Mouse (Mus musculus) MEL (cell line): ENCODE results near the gene Xpo1. TPM values are rescaled to one million over a fixed set of nuclear protein-coding genes. Genes with fewer than 3 reads are reported as not detected.

ENCODE experiments used
- DNase-seq: peaks from one replicate; pipeline ENCODE4 v3.0.0; 2011; ENCODE audit warnings: low read depth, low spot score
- H3K27ac ChIP-seq: 2 replicates; pipeline ENCODE4 v1.5.1; 2012; ENCODE audit warnings: low read depth, mild to moderate bottlenecking, control low read depth, low read length, moderate library complexity; ENCODE audit not compliant: control insufficient read depth
- H3K27me3 ChIP-seq, 2 experiments: fragments of 150-350 bp in 1 of 2; sonication (generic) in 1 of 2; 2 replicates each; pipeline ENCODE4 v1.6.1; 2012; ENCODE audit warnings: low read length in 2 of 2, mild to moderate bottlenecking in 2 of 2, improper control_type of control experiment in 1 of 2, moderate library complexity in 1 of 2; ENCODE audit not compliant: insufficient read depth in 2 of 2, control insufficient read depth in 1 of 2
- H3K36me3 ChIP-seq, 2 experiments: 2 replicates each; pipeline ENCODE4 v1.6.1; 2012 to 2014; ENCODE audit warnings: low read length in 2 of 2, improper control_type of control experiment in 1 of 2, inconsistent platforms in 1 of 2, mild to moderate bottlenecking in 1 of 2; ENCODE audit not compliant: insufficient read depth in 2 of 2, control insufficient read depth in 1 of 2
- H3K4me1 ChIP-seq, 2 experiments: fragments of 150-350 bp in 1 of 2; sonication (generic) in 1 of 2; 2 replicates each; pipeline ENCODE4 v1.6.1; 2012; ENCODE audit warnings: low read length in 2 of 2, improper control_type of control experiment in 1 of 2, mild to moderate bottlenecking in 1 of 2; ENCODE audit not compliant: insufficient read depth in 2 of 2, control insufficient read depth in 1 of 2
- H3K4me3 ChIP-seq, 2 experiments: fragments of 150-350 bp in 1 of 2; sonication (generic) in 1 of 2; 2 replicates each; pipeline ENCODE4 v1.5.1; 2012; ENCODE audit warnings: low read depth in 2 of 2, low read length in 2 of 2, mild to moderate bottlenecking in 2 of 2, moderate library complexity in 2 of 2, control low read depth in 1 of 2, improper control_type of control experiment in 1 of 2; ENCODE audit not compliant: control insufficient read depth in 1 of 2, insufficient read depth in 1 of 2
- H3K79me2 ChIP-seq: 2 replicates; pipeline ENCODE4 v1.6.1; 2012; ENCODE audit warnings: mild to moderate bottlenecking, low read length, moderate library complexity; ENCODE audit not compliant: control insufficient read depth, poor library complexity, insufficient read depth
- H3K9ac ChIP-seq: 2 replicates; pipeline ENCODE4 v1.6.1; 2012; ENCODE audit warnings: low read depth, mild to moderate bottlenecking, control low read depth, low read length, moderate library complexity; ENCODE audit not compliant: control insufficient read depth, poor library complexity, severe bottlenecking
- H3K9me3 ChIP-seq: fragments of 150-350 bp; sonication (generic); replicated peaks from 2 replicates; pipeline ENCODE4 v1.6.1; 2012; ENCODE audit warnings: mild to moderate bottlenecking, low read length, improper control_type of control experiment, moderate library complexity; ENCODE audit not compliant: insufficient read depth
- BHLHE40 ChIP-seq: IDR thresholded peaks from 2 replicates; pipeline ENCODE4 v1.6.1; 2012; ENCODE audit warnings: low read depth, mild to moderate bottlenecking, inconsistent platforms, low read length, improper control_type of control experiment, borderline replicate concordance
- E2F4 ChIP-seq: IDR thresholded peaks from 2 replicates; pipeline ENCODE4 v1.6.1; 2011; ENCODE audit warnings: low read depth, low read length, improper control_type of control experiment, borderline replicate concordance
- EP300 ChIP-seq, 2 experiments: IDR thresholded peaks; 2 replicates each; pipeline ENCODE4 v1.6.1; 2011; ENCODE audit warnings: improper control_type of control experiment in 2 of 2, low read length in 2 of 2, low read depth in 1 of 2, mild to moderate bottlenecking in 1 of 2
- ETS1 ChIP-seq: IDR thresholded peaks from 2 replicates; pipeline ENCODE4 v1.6.1; 2012; ENCODE audit warnings: low read depth, mild to moderate bottlenecking, inconsistent platforms, low read length, improper control_type of control experiment, moderate library complexity
- GATA1 ChIP-seq: IDR thresholded peaks from 2 replicates; pipeline ENCODE4 v1.6.1; 2011; ENCODE audit warnings: low read depth, low read length, improper control_type of control experiment
- KAT2A ChIP-seq: conservative IDR thresholded peaks from 2 replicates; pipeline ENCODE4 v1.6.1; 2012; ENCODE audit warnings: low read depth, low read length, improper control_type of control experiment, inconsistent platforms
- MAX ChIP-seq: IDR thresholded peaks from 2 replicates; pipeline ENCODE4 v1.6.1; 2011; ENCODE audit warnings: low read length, improper control_type of control experiment
- MXI1 ChIP-seq: IDR thresholded peaks from 2 replicates; pipeline ENCODE4 v1.6.1; 2011; ENCODE audit warnings: mild to moderate bottlenecking, low read depth, low read length, improper control_type of control experiment
- MYC ChIP-seq: IDR thresholded peaks from 2 replicates; pipeline ENCODE4 v1.6.1; 2011; ENCODE audit warnings: low read depth, mild to moderate bottlenecking, low read length, improper control_type of control experiment, moderate library complexity
- POLR2A ChIP-seq, 2 experiments: IDR thresholded peaks; 2 replicates each; pipeline ENCODE4 v1.6.1; 2011 to 2012; ENCODE audit warnings: low read length in 2 of 2, mild to moderate bottlenecking in 2 of 2, control low read depth in 1 of 2, improper control_type of control experiment in 1 of 2, low read depth in 1 of 2, moderate library complexity in 1 of 2; ENCODE audit not compliant: control insufficient read depth in 1 of 2, insufficient read depth in 1 of 2, poor library complexity in 1 of 2
- POLR2AphosphoS5 ChIP-seq: IDR thresholded peaks from 2 replicates; pipeline ENCODE4 v1.6.1; 2012; ENCODE audit warnings: low read depth, borderline replicate concordance, mild to moderate bottlenecking, inconsistent platforms, low read length, moderate library complexity, mixed read lengths
- SIN3A ChIP-seq: IDR thresholded peaks from 2 replicates; pipeline ENCODE4 v1.6.1; 2012; ENCODE audit warnings: low read length, improper control_type of control experiment, inconsistent platforms
- TAL1 ChIP-seq: IDR thresholded peaks from 2 replicates; pipeline ENCODE4 v1.6.1; 2012; ENCODE audit warnings: mild to moderate bottlenecking, inconsistent platforms, low read length, moderate library complexity, mixed read lengths
- TCF12 ChIP-seq: IDR thresholded peaks from 2 replicates; pipeline ENCODE4 v1.6.1; 2014; ENCODE audit warnings: low read depth, mild to moderate bottlenecking, inconsistent platforms, low read length, improper control_type of control experiment, moderate library complexity
- USF1 ChIP-seq: IDR thresholded peaks from 2 replicates; pipeline ENCODE4 v1.6.1; 2014; ENCODE audit warnings: low read depth, mild to moderate bottlenecking, inconsistent platforms, low read length, improper control_type of control experiment, moderate library complexity
- ZMIZ1 ChIP-seq: IDR thresholded peaks from 2 replicates; pipeline ENCODE4 v1.6.1; 2012; ENCODE audit warnings: low read depth, mild to moderate bottlenecking, inconsistent platforms, low read length, improper control_type of control experiment, moderate library complexity
- ZNF384 ChIP-seq: IDR thresholded peaks from 2 replicates; pipeline ENCODE4 v1.6.1; 2012; ENCODE audit warnings: low read depth, mild to moderate bottlenecking, inconsistent platforms, low read length, improper control_type of control experiment
- polyA plus RNA-seq, 2 experiments: library from polyadenylated mRNA; stranded (reverse) in 1 of 2; unstranded in 1 of 2; fragments of >175 nt in 1 of 2; fragments of >200 nt in 1 of 2; gene quantifications; 2 replicates each; pipeline versions ENCODE4 v1.2.1 to v1.2.4; 2012; ENCODE audit warnings: low replicate concordance in 2 of 2, low read depth in 1 of 2; ENCODE audit not compliant: insufficient read length in 2 of 2, insufficient read depth in 1 of 2, missing spikeins in 1 of 2
- total RNA-seq: library from RNA; depleted of rRNA; stranded (reverse); fragments of 300-350 nt; gene quantifications from 2 replicates; pipeline ENCODE4 v1.2.3, GENCODE M21; 2012

Gene Xpo1
- total and polyA plus RNA-seq, 3 experiments, result 95.0 to 276 (median 119) TPM

DNA sequence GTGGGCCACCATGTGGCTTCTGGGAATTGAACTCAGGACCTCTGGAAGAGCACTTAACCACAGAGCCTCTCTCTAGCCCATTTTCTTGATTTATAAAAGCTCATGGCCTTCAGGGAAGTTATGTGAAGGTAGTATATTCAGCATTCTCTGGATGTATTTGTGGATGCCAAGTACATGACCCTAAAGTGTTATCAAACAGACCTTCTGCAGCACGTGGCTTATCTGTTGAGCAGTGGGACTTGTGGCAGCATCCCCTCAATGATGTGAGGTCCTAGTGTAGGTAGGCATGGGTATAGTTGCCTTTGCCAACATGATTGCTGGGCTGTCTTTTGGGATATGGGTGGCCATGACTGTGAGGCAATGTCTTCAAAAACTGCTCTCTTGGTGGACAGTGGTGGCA is 57.7 kb downstream of the Xpo1 start:
- Histone ChIP-seq H3K36me3 (peaks cover 2 to 43% of the 10 kb centered on the region in 2 experiments), H3K9ac (no peak overlapping the region), H3K9me3 (no peaks in the 10 kb centered on the region), H3K27me3 (no peaks in the 10 kb centered on the region), H3K4me3 (no peak overlapping the region), H3K4me1 (peaks cover 2 to 7% of the 10 kb centered on the region in 2 experiments; a peak in 3 of 4 replicates), H3K27ac (no peak overlapping the region), H3K79me2 (peaks cover 74% of the 10 kb centered on the region)
- peak; percentile 58; the same call in 1 of the 2 replicates for TF ChIP-seq MYC
- no peak for TF ChIP-seq ZMIZ1
- TF ChIP-seq KAT2A, result no peak
- no peak for TF ChIP-seq E2F4
- no peak for TF ChIP-seq POLR2AphosphoS5
- TF ChIP-seq SIN3A, result peak; percentile 59; the same call in 1 of the 2 replicates
- TF ChIP-seq POLR2A (IDR thresholded peaks at IDR 0.05; ENCODE audit: control insufficient read depth in 1 of 2, insufficient read depth in 1 of 2, low read depth in 1 of 2, low read length in 2 of 2, poor library complexity in 1 of 2), result no peak
- TF ChIP-seq TCF12, result peak; percentile 74; the same call in 1 of the 2 replicates
- TF ChIP-seq MXI1, result peak; percentile 74
- TF ChIP-seq USF1, result peak; percentile 75
- TF ChIP-seq MAX, result peak; percentile 85
- TF ChIP-seq BHLHE40, result peak; percentile 96
- TF ChIP-seq GATA1, result peak; percentile 84
- peak; percentile 46; the same call in 1 of the 2 replicates for TF ChIP-seq ETS1
- TF ChIP-seq EP300 (IDR thresholded peaks at IDR 0.05; ENCODE audit: low read depth in 1 of 2, low read length in 2 of 2), result peak; percentile 56 to 69
- peak; percentile 81 for TF ChIP-seq TAL1
- DNase-seq, result peak; percentile 64

DNA sequence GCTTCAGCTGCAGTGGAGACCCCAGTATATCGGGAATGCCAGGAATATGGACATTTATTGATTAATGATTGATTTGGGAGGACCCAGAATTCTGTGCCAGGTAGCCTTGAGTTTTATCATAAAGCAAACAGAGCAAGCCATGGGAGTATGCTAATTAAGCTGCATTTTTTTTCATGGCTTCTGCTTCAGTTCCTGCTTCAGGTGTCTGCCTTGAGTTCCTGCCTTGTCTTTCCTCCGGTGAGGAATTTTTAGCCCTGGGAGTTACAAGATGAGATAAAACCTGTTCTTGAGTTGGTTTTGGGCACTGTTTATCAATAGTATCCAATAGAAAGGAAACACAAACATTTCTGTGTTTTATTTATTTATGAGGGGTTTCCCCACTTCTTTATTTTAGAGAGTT is 73.6 kb downstream of the Xpo1 start:
- Histone ChIP-seq H3K9me3 (no peaks in the 10 kb centered on the region), H3K79me2 (peaks cover 13% of the 10 kb centered on the region; the same call in 1 of the 2 replicates), H3K27ac (no peak overlapping the region), H3K36me3 (peaks cover 13 to 32% of the 10 kb centered on the region in 2 experiments), H3K27me3 (no peaks in the 10 kb centered on the region), H3K9ac (no peak overlapping the region), H3K4me3 (no peak overlapping the region), H3K4me1 (peaks cover 9 to 12% of the 10 kb centered on the region in 2 experiments)
- TF ChIP-seq SIN3A (no peak), ZNF384 (0 out of 2 replicates have a peak, but pooled peaks have one; percentile 28)
- no peak for DNase-seq
